Mouse (Mus musculus) spleen, adult 12 weeks (tissue): ENCODE results near the gene Apoa2.

Experiments used
- DNase-seq: peaks from one replicate; pipeline ENCODE4 v3.0.0; 2022; ENCODE audit warnings: low spot score

Gene Apoa2

GRCm38 (mm10) chr1:171224857-171225256 lies at the start of gene Apoa2:
TSS of gene Apoa2 (plus strand) at chr1:171225054.
- no peak for DNase-seq

- no peak for DNase-seq
Measured at GRCm38 (mm10) chr1:171179487-171180171, 45.2 kb upstream of the Apoa2 start.

- DNase-seq: no peak
Measured at GRCm38 (mm10) chr1:171183025-171183424, 41.8 kb upstream of the Apoa2 start.

- no peak for DNase-seq
Measured at GRCm38 (mm10) chr1:171183620-171184019, 41.2 kb upstream of the Apoa2 start.

GRCm38 (mm10) chr1:171184314-171184713 lies 40.5 kb upstream of the Apoa2 start:
- DNase-seq: no peak

- DNase-seq: no peak
Measured at GRCm38 (mm10) chr1:171185655-171186054, 39.2 kb upstream of the Apoa2 start.

GRCm38 (mm10) chr1:171187851-171188700 lies 36.8 kb upstream of the Apoa2 start:
- DNase-seq: no peak

GRCm38 (mm10) chr1:171189046-171189445 lies 35.8 kb upstream of the Apoa2 start:
- no peak for DNase-seq

- DNase-seq: no peak
Measured at GRCm38 (mm10) chr1:171189476-171190114, 35.3 kb upstream of the Apoa2 start.

GRCm38 (mm10) chr1:171190832-171191231 lies 34.0 kb upstream of the Apoa2 start:
- no peak for DNase-seq

- no peak for DNase-seq
Measured at GRCm38 (mm10) chr1:171192283-171192682, 32.6 kb upstream of the Apoa2 start.

- DNase-seq: no peak
Measured at GRCm38 (mm10) chr1:171193093-171193840, 31.6 kb upstream of the Apoa2 start.

- no peak for DNase-seq
Measured at GRCm38 (mm10) chr1:171193911-171194830, 30.7 kb upstream of the Apoa2 start.

- no peak for DNase-seq
Measured at GRCm38 (mm10) chr1:171195046-171195822, 29.6 kb upstream of the Apoa2 start.

- DNase-seq: no peak
Measured at GRCm38 (mm10) chr1:171195887-171196397, 28.9 kb upstream of the Apoa2 start, which contains the start of gene Pcp4l1. TSS of gene Pcp4l1 (minus strand) at chr1:171196268.

- no peak for DNase-seq
Measured at GRCm38 (mm10) chr1:171199532-171199931, 25.3 kb upstream of the Apoa2 start.

- no peak for DNase-seq
Measured at GRCm38 (mm10) chr1:171200769-171201168, 24.1 kb upstream of the Apoa2 start.

GRCm38 (mm10) chr1:171203471-171204248 lies 21.2 kb upstream of the Apoa2 start:
- no peak for DNase-seq

GRCm38 (mm10) chr1:171204249-171204644 lies 20.6 kb upstream of the Apoa2 start:
- DNase-seq: no peak
